Mouse (Mus musculus) CD4-positive, CD25-positive, alpha-beta regulatory T cell, adult 4 months (primary cell): ENCODE measurements around the gene Pgls. TPM values are rescaled to one million over a fixed set of nuclear protein-coding genes. Genes with fewer than 3 reads are reported as not detected.

Experiments
- ATAC-seq: one replicate; pipeline ENCODE4 v1.8.0; 2017
- polyA plus RNA-seq, 2 experiments: library from polyadenylated mRNA; unstranded; fragments of 100-300 nt; shearing (Covaris generic); gene quantifications; one replicate each; pipeline ENCODE4 v1.2.1; 2017

The Pgls gene
- polyA plus RNA-seq, 2 experiments from 2014 or later = 51.5 to 53.4 TPM

GRCm38 (mm10) chr8:71638321-71638720 is 46.3 kb downstream of the Pgls start:
- no peak for ATAC-seq

- no peak for ATAC-seq
Observed at GRCm38 (mm10) chr8:71639318-71639717, 47.3 kb downstream of the Pgls start.

GRCm38 (mm10) chr8:71645510-71645909 is 53.5 kb downstream of the Pgls start:
- no peak for ATAC-seq

Other genes with a start within 250 kb of the Pgls start
- 100 to 1,000 TPM; 292 to 321 TPM for gene Use1, start 225.3 kb upstream of the Pgls start, polyA plus RNA-seq
- 1 to 10 TPM; 3.9 to 4.1 TPM for gene Ocel1, start 220.9 kb upstream of the Pgls start, polyA plus RNA-seq
- gene Nr2f6, start 210.2 kb upstream of the Pgls start, polyA plus RNA-seq = under 1 TPM in 1 of 2 experiments, not detected in 1; 0.36 TPM
- not detected for gene Ushbp1, start 196.4 kb upstream of the Pgls start, polyA plus RNA-seq
- gene Babam1, start 195.3 kb upstream of the Pgls start, polyA plus RNA-seq = 10 to 100 TPM; 54.6 to 55.8 TPM
- 1 to 10 TPM in 1 of 2 experiments, under 1 TPM in 1; 0.20 to 1.6 TPM for gene Ankle1, start 186.2 kb upstream of the Pgls start, polyA plus RNA-seq
- gene Abhd8, start 128.5 kb upstream of the Pgls start, polyA plus RNA-seq = 10 to 100 TPM; 16.3 to 19.5 TPM
- gene Mrpl34, start 127.2 kb upstream of the Pgls start, polyA plus RNA-seq = 10 to 100 TPM; 65.1 to 82.9 TPM
- 10 to 100 TPM; 22.5 to 22.7 TPM for gene Dda1, start 123.0 kb upstream of the Pgls start, polyA plus RNA-seq
- under 1 TPM in 1 of 2 experiments, not detected in 1; 0.20 TPM for gene Ano8, start 106.2 kb upstream of the Pgls start, polyA plus RNA-seq
- 1 to 10 TPM; 2.9 to 3.1 TPM for gene Gtpbp3, start 104.1 kb upstream of the Pgls start, polyA plus RNA-seq
- not detected for gene Plvap, start 80.4 kb upstream of the Pgls start, polyA plus RNA-seq
- gene Ccdc194, start 66.5 kb upstream of the Pgls start, polyA plus RNA-seq = not detected
- 100 to 1,000 TPM in 1 of 2 experiments, 10 to 100 TPM in 1; 75.3 to 150 TPM for gene Bst2, start 54.7 kb upstream of the Pgls start, polyA plus RNA-seq
- 10 to 100 TPM; 45.1 to 58.2 TPM for gene Mvb12a, start 49.3 kb upstream of the Pgls start, polyA plus RNA-seq
- gene Tmem221, start 33.3 kb upstream of the Pgls start, polyA plus RNA-seq = under 1 TPM in 1 of 2 experiments, not detected in 1; 0.79 TPM
- not detected for gene Nxnl1, start 25.6 kb upstream of the Pgls start, polyA plus RNA-seq
- 10 to 100 TPM in 1 of 2 experiments, 1 to 10 TPM in 1; 3.4 to 13.6 TPM for gene Slc27a1, start 23.3 kb upstream of the Pgls start, polyA plus RNA-seq
- gene Fam129c, start 5.5 kb downstream of the Pgls start, polyA plus RNA-seq = 1 to 10 TPM; 3.0 to 3.6 TPM
- 10 to 100 TPM; 10.8 to 12.2 TPM for gene Colgalt1, start 18.8 kb downstream of the Pgls start, polyA plus RNA-seq
- under 1 TPM; 0.47 to 0.50 TPM for gene Unc13a, start 79.6 kb downstream of the Pgls start, polyA plus RNA-seq
- 10 to 100 TPM; 21.2 TPM for gene Jak3, start 84.1 kb downstream of the Pgls start, polyA plus RNA-seq
- gene Insl3, start 97.0 kb downstream of the Pgls start, polyA plus RNA-seq = 10 to 100 TPM; 15.1 to 24.5 TPM
- gene B3gnt3, start 109.6 kb downstream of the Pgls start, polyA plus RNA-seq = 1 to 10 TPM; 3.4 to 6.5 TPM
- gene Fcho1, start 133.5 kb downstream of the Pgls start, polyA plus RNA-seq = 10 to 100 TPM; 40.4 to 46.7 TPM